Mouse (Mus musculus) midbrain, embryonic 16.5 days (tissue): Measurements from ENCODE around the gene Vmn1r231. TPM values are rescaled to one million over a fixed set of nuclear protein-coding genes. Genes with fewer than 3 reads are reported as not detected.

Experiments
- ATAC-seq: fragments of 200-750 bp; cut with Nextera tagmentation; 2 replicates; pipeline ENCODE4 v1.8.0; 2017; ENCODE audit warnings: moderate TSS enrichment
- H3K27ac ChIP-seq: fragments of 300-500 bp; sonication (generic); 2 replicates; pipeline ENCODE4 v1.5.1; 2014; ENCODE audit warnings: mild to moderate bottlenecking, low read length, mixed read lengths
- H3K27me3 ChIP-seq: fragments of 300-500 bp; sonication (generic); 2 replicates; pipeline ENCODE4 v1.6.1; 2014; ENCODE audit warnings: low read depth, low read length, mixed read lengths; ENCODE audit not compliant: control insufficient read depth, insufficient read depth
- H3K36me3 ChIP-seq: fragments of 300-500 bp; sonication (generic); 2 replicates; pipeline ENCODE4 v1.6.1; 2014; ENCODE audit warnings: mild to moderate bottlenecking, low read length, moderate library complexity, mixed read lengths; ENCODE audit not compliant: control insufficient read depth, insufficient read depth
- H3K4me1 ChIP-seq: fragments of 300-500 bp; sonication (generic); 2 replicates; pipeline ENCODE4 v1.6.1; 2014; ENCODE audit warnings: mild to moderate bottlenecking, low read length, mixed read lengths; ENCODE audit not compliant: control insufficient read depth, insufficient read depth
- H3K4me2 ChIP-seq: fragments of 300-500 bp; sonication (generic); 2 replicates; pipeline ENCODE4 v1.6.1; 2014; ENCODE audit warnings: mild to moderate bottlenecking, low read length, mixed read lengths
- H3K4me3 ChIP-seq: fragments of 300-500 bp; sonication (generic); 2 replicates; pipeline ENCODE4 v1.5.1; 2014; ENCODE audit warnings: low read depth, mild to moderate bottlenecking, low read length, moderate library complexity, mixed read lengths
- H3K9ac ChIP-seq: fragments of 300-500 bp; sonication (generic); 2 replicates; pipeline ENCODE4 v1.6.1; 2014; ENCODE audit warnings: low read depth, low read length, mixed read lengths
- H3K9me3 ChIP-seq: fragments of 300-500 bp; sonication (generic); replicated peaks from 2 replicates; pipeline ENCODE4 v1.6.1; 2014; ENCODE audit warnings: mild to moderate bottlenecking, low read length, mixed read lengths; ENCODE audit not compliant: control insufficient read depth, poor library complexity, severe bottlenecking
- WGBS: fragments of 180-500 bp; shearing (Covaris S2); extraction: QIAGEN DNeasy Blood & Tissue Kit; methylation state at CpG from one replicate; pipeline ENCODE4 v1.1.7; 2014; 5-methylcytosine and 5-hydroxymethylcytosine counted together
- polyA plus RNA-seq: library from polyadenylated mRNA; unstranded; fragments of >200 nt; fragmentation: Nextera tagmentation; extraction: Ambion mirVana; gene quantifications from 2 replicates; pipeline ENCODE4 v1.2.1, GENCODE M21; 2015

Gene Vmn1r231
- polyA plus RNA-seq, result not detected in 2 replicates

- Histone ChIP-seq H3K9me3 (0 out of 2 replicates have a peak, but pooled peaks cover 3% of the 10 kb centered on the region), H3K27ac (no peak within 1 kb of the TSS), H3K4me1 (no peaks in the 10 kb centered on the region), H3K9ac (no peak within 1 kb of the TSS), H3K4me2 (no peak within 1 kb of the TSS), H3K36me3 (no peaks in the 10 kb centered on the region), H3K4me3 (no peak within 1 kb of the TSS), H3K27me3 (no peaks in the 10 kb centered on the region)
- WGBS, result 70% methylated on average over 2 of the region's 2 CpGs
- ATAC-seq, result no peak
Measured at GRCm38 (mm10) chr17:20904991-20905390, at the start of gene Vmn1r231. Vmn1r231 (minus strand) TSS chr17:20905091.

- H3K4me1 ChIP-seq, result peaks cover 32% of the 10 kb centered on the region
- no peaks in the 10 kb centered on the region for H3K9me3 ChIP-seq
- peak overlapping the region; percentile 55 for H3K4me3 ChIP-seq
- no peaks in the 10 kb centered on the region for H3K27me3 ChIP-seq
- peaks cover 1% of the 10 kb centered on the region; the same call in 1 of the 2 replicates for H3K36me3 ChIP-seq
- H3K9ac ChIP-seq, result peak overlapping the region; percentile 71
- ATAC-seq, result no peak
- H3K4me2 ChIP-seq, result peak overlapping the region; percentile 63
- H3K27ac ChIP-seq, result no peak overlapping the region
Measured at GRCm38 (mm10) chr17:20946636-20947035, 41.7 kb upstream of the Vmn1r231 start.

DNA sequence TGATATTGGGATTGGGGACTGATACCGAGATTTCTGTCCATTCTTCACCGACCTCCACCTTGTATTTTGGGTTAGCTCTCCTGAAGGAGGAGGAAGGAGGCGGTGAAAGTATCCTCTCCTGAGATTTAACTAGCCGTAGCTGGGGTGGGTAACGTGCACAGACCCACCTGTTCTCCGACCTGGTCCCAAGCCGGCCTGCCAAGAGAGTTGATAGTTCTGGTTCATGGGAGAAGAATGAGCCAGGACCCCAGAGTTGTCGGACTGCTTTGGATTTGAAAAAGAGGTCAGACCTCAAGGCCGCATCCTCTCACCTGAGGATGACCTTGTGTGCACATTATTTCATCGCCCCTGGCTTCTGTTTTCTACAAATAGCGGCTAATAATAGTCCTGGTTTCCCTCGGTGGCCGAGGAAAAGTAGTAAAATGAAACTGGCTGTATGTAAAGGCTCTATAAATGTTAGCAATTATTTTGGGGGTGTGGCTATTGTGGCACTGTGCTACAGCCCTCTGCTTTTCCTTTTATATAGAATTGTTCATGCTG is 41.2 kb upstream of the Vmn1r231 start:
- peak overlapping the region; percentile 63 for H3K4me2 ChIP-seq
- 0 out of 2 replicates have a peak, but pooled peaks have one; percentile 0 for ATAC-seq
- peaks cover 32% of the 10 kb centered on the region for H3K4me1 ChIP-seq
- H3K27me3 ChIP-seq, result no peaks in the 10 kb centered on the region
- H3K9me3 ChIP-seq, result no peaks in the 10 kb centered on the region
- peak overlapping the region; percentile 98 for H3K27ac ChIP-seq
- peak overlapping the region; percentile 55 for H3K4me3 ChIP-seq
- no peaks in the 10 kb centered on the region for H3K36me3 ChIP-seq
- H3K9ac ChIP-seq, result peak overlapping the region; percentile 71
- under 1% methylated on average over 13 of the region's 13 CpGs for WGBS

GRCm38 (mm10) chr17:20944985-20945891 is 40.3 kb upstream of the Vmn1r231 start, which contains the start of gene Ppp2r1a:
Ppp2r1a (plus strand) TSS chr17:20945311.
- no peaks in the 10 kb centered on the region for H3K9me3 ChIP-seq
- no peaks in the 10 kb centered on the region for H3K27me3 ChIP-seq
- H3K4me2 ChIP-seq, result peak within 1 kb of the TSS; percentile 68
- H3K27ac ChIP-seq, result peak within 1 kb of the TSS; percentile 98
- peak; percentile 98 for ATAC-seq
- H3K36me3 ChIP-seq, result no peaks in the 10 kb centered on the region
- H3K9ac ChIP-seq, result peak within 1 kb of the TSS; percentile 71
- under 1% methylated on average over 69 of the region's 69 CpGs for WGBS
- H3K4me1 ChIP-seq, result peaks cover 32% of the 10 kb centered on the region
- H3K4me3 ChIP-seq, result peak within 1 kb of the TSS; percentile 55

DNA sequence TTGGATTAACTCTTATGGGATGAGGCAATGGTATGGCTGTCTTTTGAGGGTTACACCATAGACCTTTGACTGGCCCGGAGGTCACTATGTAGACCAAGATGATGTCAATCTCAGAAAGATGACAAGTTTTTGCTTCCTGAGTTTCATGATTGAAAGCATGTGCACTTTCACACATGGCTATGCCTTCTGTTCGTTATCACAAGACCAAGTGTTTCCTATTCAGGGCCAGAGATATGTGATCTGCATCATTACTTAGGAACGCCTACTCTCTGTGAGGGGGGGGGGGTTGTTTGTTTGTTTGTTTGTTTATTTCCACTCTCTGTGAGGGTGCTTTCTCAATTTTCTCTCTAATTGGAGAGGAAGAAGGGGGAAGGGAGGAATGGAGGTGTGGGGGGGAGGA is 39.3 kb upstream of the Vmn1r231 start:
- H3K9ac ChIP-seq, result peak overlapping the region; percentile 62
- WGBS, result 47% methylated on average over 3 of the region's 3 CpGs
- ATAC-seq, result 0 out of 2 replicates have a peak, but pooled peaks have one; percentile 0
- H3K4me3 ChIP-seq, result peak overlapping the region; percentile 55
- H3K4me1 ChIP-seq, result peaks cover 27% of the 10 kb centered on the region
- peak overlapping the region; percentile 91 for H3K27ac ChIP-seq
- peak overlapping the region; percentile 68 for H3K4me2 ChIP-seq
- no peaks in the 10 kb centered on the region for H3K27me3 ChIP-seq
- 0 out of 2 replicates have a peak, but pooled peaks cover 2% of the 10 kb centered on the region for H3K9me3 ChIP-seq
- no peaks in the 10 kb centered on the region for H3K36me3 ChIP-seq

DNA sequence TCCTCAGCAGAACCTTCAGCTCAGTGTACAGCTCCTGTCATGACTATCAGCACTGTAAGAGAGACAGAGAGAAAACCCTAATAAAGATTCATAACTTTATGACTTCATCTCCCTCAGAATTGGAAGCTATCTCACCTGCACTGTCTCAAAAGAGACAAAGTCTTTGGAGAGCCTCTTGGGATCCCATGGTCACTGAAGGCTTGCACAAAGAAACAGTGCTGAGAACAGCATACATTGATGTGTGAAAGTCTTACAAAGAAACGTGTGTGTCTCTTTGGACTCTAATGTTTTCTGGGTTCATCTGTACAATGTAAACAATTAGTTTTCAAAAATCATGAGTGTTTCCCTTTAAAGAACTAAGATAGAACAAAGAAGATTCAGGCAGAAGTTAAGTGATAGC is 14.7 kb upstream of the Vmn1r231 start, which contains the start of gene Vmn1r232:
Gene Vmn1r232 (minus strand): TSS at position 101 of the 400 bp plus-strand sequence.
- no peaks in the 10 kb centered on the region for H3K27me3 ChIP-seq
- no peak within 1 kb of the TSS for H3K4me2 ChIP-seq
- no peak within 1 kb of the TSS for H3K27ac ChIP-seq
- WGBS, result 58% methylated on average over 1 of the region's 1 CpGs
- H3K4me1 ChIP-seq, result no peaks in the 10 kb centered on the region
- no peaks in the 10 kb centered on the region for H3K9me3 ChIP-seq
- no peaks in the 10 kb centered on the region for H3K36me3 ChIP-seq
- H3K4me3 ChIP-seq, result no peak within 1 kb of the TSS
- H3K9ac ChIP-seq, result no peak within 1 kb of the TSS
- ATAC-seq, result no peak

DNA sequence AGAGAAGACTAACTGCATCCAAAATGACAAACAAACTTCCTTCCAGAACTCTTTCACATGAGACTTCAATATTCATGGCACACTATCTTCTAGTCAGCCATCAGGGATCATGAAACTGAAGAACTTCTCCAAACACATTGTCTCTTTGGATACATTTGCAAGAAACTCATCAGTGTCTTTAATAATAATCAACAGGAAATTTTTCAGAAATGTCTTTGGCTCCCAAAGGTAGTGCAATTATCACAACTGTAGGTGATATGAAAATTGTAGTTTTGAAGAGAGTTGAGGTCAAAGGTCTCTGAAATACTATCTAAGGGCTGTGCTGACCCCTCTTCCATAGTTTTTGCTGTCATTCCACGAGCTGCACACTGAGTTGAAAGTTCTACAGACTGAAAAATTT is 64.7 kb downstream of the Vmn1r231 start, which contains the start of gene Vmn1r230:
Gene Vmn1r230 (plus strand): TSS at position 301 of the 400 bp plus-strand sequence.
- no peak within 1 kb of the TSS for H3K4me3 ChIP-seq
- H3K4me1 ChIP-seq, result no peaks in the 10 kb centered on the region
- H3K9me3 ChIP-seq, result no peaks in the 10 kb centered on the region
- H3K9ac ChIP-seq, result no peak within 1 kb of the TSS
- H3K27me3 ChIP-seq, result no peaks in the 10 kb centered on the region
- no peak within 1 kb of the TSS for H3K4me2 ChIP-seq
- H3K36me3 ChIP-seq, result no peaks in the 10 kb centered on the region
- no peak within 1 kb of the TSS for H3K27ac ChIP-seq
- no peak for ATAC-seq
- 7% methylated on average over 1 of the region's 1 CpGs for WGBS
